Mouse (Mus musculus) kidney, adult 2 months (tissue): ENCODE data around the gene Rap1gap2.

Experiments
- CTCF ChIP-seq: fragments of 200-500 bp; conservative IDR thresholded peaks from 2 replicates; pipeline ENCODE4 v1.5.1; 2011; ENCODE audit warnings: low read depth, mild to moderate bottlenecking, control low read depth, low read length, moderate library complexity, mixed read lengths; ENCODE audit not compliant: insufficient read depth, insufficient read length
- POLR2A ChIP-seq: fragments of 200-500 bp; IDR thresholded peaks from one replicate; pipeline ENCODE4 v1.6.1; 2011; ENCODE audit warnings: low read depth, low read length, control low read depth

DNA sequence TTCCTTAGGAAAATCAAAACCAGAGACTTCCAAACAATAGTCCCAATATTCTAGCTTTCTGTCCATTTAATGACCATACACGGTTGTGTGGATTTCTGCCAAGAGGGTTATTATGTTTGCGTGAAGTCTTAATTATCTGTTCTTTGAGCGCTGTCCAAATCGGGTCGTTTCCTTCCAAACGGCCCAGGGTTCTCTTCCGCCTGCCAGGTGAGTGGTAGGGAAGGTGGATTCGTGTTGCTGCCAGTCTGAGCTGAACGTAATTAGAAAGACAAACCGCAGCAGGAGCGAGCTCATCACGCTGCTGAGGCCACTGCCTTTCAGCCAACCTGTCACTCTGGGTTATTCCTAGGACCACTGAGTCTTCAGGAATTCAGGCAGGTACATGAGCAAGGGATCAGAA is 195.0 kb downstream of the Rap1gap2 start:
- TF ChIP-seq POLR2A (no peak), CTCF (no peak)
